Mouse (Mus musculus) hematopoietic multipotent progenitor cell, adult 10-12 weeks (in vitro differentiated cells): ENCODE results near the gene Zbtb24. TPM values are rescaled to one million over a fixed set of nuclear protein-coding genes. Genes with fewer than 3 reads are reported as not detected.

Experiments
- polyA plus RNA-seq: library from polyadenylated mRNA; stranded (reverse); fragments of >175 nt; gene quantifications from 2 replicates; pipeline ENCODE4 v1.2.3, GENCODE M21; 2012; ENCODE audit warnings: low replicate concordance

Gene Zbtb24
- 18.6 and 24.2 TPM in 2 replicates for polyA plus RNA-seq

GRCm38 (mm10) chr10:41450137-41450670 lies at the start of gene Zbtb24:
TSS of gene Zbtb24 (plus strand) at chr10:41450383.

DNA sequence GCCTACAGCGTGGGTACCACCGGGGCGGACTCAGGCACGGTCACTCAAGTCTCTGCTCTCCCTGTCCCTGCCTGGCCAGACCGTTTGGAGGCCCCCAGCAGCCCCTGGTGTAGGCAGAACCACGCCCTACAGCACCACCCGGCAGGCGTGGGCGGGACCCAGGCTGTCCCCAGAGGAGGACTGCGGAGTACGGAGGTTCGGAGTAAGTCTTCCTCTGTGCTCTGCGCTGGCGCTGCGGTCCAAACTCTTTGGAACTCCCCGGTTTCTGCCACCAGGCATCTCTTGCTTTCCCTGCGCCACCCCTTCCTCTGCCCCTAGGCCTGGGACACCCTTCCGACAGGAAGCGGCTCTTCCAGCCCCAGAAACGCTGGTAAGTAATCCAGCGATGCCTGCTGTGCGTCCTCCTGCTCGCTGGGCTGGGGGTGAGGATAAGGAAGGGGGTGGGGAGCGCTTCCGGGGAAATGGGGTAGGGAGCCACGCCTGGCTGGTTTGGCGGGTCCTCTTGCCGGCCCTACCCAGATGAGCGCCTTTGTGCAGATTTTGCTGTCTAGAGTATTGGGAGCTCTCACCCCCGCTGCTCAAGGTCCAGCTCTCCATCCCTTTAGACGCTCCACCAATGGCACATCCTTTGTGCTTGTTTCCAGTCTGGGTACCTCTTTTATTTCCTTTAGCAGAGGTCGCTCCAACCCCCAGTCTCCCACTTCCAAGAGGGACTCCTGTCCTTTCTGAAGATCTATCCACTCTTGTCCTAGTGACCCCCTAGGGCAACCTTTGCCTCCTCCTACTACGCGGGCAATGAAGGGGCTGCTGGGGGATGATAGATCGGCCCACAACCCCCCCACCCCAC lies 26.2 kb downstream of the Zbtb24 start, which contains the start of gene Mical1:
TSS of gene Mical1 (plus strand) at position 144 of the 847 bp plus-strand sequence.

DNA sequence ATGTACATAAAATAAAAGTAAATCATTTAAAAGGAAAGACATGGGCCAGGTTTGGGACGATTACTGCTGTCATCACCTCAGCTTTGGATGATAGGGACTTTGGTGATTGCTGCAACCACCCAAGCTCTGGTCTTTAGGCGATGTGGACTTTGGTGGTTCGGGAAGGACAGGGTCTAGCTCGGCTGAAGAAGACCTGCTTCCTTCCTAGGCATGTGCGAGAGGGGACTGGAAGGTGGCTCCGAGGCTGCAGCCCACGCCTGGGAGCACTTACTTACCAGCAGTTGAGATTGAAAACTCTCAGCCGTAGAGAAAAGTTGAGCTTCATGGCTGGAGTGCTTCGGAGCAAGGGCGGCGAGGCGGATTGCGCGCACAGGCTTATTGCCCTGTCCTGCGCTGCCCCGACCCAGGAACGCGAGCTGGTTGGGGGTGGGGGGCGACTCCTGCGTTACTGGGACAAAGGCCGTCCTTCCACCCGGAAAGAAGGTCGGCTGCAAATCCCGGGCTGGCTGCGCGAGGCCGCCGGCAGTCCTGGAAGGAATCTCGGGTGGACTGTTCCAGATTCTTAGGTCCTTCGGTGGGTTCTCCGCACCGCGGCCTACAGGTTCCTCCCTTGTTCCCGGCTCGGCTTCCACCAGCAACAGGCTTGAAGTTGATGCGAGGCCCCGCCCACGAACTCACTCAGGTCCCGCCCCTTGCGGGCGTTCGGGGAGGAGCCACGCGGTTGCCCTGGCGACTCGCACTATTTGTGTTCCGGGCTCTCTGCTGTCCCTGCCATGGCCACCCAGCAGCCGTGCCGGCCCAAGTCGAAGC lies 39.7 kb downstream of the Zbtb24 start, which contains the start of the genes Smpd2 and Ppil6:
TSS of gene Smpd2 (minus strand) at position 662 of the 810 bp plus-strand sequence.
TSS of gene Ppil6 (plus strand) at position 732 of the 810 bp plus-strand sequence.

Other genes starting within 250 kb of the Zbtb24 start
- gene Fig4, start 147.1 kb upstream of the Zbtb24 start, polyA plus RNA-seq: 4.6 and 7.4 TPM in 2 replicates
- gene Ak9, start 146.4 kb upstream of the Zbtb24 start, polyA plus RNA-seq: not detected in 2 replicates
- 108 and 168 TPM in 2 replicates for gene Mical1, start 25.9 kb downstream of the Zbtb24 start, polyA plus RNA-seq
- gene Smpd2, start 40.0 kb downstream of the Zbtb24 start, polyA plus RNA-seq: 18.6 and 45.4 TPM in 2 replicates
- not detected in 2 replicates for gene Ppil6, start 40.1 kb downstream of the Zbtb24 start, polyA plus RNA-seq
- gene Cd164, start 69.0 kb downstream of the Zbtb24 start, polyA plus RNA-seq: 314 and 544 TPM in 2 replicates